Mouse (Mus musculus) retina, adult 2 months (tissue): ENCODE data around the gene Nostrin.

ENCODE experiments used
- DNase-seq: peaks from one replicate; pipeline ENCODE4 v3.0.0-alpha.2; 2012; ENCODE audit warnings: low read depth, low spot score

The Nostrin gene

DNA sequence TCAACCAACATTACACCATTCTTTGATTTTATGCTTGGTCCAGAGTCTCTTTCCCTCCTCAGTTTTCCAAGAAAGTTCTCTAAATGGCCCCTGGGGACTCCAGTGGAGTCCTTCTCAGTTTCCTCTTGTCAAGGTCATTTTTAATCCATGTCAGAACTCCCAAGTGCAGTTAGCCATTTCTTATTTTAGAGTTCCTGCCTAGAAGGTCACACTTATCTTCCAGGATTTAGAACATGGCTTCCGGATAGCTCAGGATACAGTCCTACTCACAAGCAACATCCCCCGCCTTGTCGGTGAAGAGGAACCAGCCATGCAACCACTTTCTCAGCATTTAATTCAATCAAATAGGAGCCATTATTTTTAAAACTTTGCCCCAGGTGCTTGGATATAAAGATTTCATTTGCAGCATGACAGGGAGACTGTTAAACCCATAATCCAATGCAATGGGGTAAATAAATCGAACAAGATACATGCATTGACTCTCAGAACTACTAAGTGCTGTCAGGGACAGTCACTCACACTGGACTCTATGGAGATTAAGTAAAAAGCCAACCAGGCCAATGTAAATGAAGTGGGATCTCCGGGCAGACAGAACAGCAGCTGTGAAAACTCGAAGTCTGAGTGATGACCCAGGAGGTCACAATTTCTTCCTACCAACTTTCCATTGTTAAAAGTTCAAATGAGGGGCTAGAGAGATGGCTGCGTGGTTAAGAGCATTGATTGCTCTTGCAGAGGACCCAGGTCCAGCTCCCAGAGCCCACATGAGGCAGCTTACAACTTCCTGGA, 6.0 kb upstream of the Nostrin start:
- no peak for DNase-seq

DNA sequence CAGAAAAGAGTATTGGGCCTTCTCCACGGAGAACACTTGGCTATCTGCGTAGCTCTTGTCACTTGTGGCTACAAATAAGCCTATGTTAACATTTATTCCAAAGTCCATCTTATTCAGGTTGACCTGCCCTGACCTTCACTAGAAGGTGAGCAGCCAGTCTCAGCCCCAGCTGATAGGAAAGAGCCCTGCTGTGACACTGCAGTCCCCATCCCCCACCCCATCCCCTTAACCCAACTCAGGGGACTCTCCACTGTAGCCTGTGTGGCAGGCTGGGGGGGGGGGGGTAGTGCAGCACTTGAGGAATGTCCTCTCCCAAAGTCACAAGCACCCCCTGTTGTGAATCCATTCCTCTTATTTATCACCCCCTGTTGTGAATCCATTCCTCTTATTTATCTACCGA, 3.6 kb upstream of the Nostrin start:
- no peak for DNase-seq

- DNase-seq, result no peak
Observed at GRCm38 (mm10) chr2:69132488-69133040, 3.0 kb upstream of the Nostrin start.

DNA sequence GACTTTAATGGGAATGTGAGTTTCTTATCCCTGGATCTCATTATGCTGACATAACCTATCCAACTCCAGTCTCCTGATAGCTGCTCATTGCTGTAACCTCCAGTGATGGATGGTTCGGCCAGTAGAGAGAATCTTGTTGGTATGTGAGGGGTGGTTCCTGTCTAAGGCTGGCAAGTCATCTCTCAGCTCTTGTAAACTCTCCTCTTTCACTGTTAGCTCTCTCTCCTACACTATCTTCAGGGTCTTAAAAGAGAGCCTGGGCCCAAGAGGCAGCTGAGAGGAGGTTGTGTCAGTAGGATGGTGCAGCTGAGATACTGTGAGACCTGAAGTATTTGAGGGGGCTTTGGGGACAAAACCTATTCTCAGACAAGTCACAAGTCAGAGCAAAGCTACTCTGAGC, 1.4 kb upstream of the Nostrin start:
- no peak for DNase-seq

DNA sequence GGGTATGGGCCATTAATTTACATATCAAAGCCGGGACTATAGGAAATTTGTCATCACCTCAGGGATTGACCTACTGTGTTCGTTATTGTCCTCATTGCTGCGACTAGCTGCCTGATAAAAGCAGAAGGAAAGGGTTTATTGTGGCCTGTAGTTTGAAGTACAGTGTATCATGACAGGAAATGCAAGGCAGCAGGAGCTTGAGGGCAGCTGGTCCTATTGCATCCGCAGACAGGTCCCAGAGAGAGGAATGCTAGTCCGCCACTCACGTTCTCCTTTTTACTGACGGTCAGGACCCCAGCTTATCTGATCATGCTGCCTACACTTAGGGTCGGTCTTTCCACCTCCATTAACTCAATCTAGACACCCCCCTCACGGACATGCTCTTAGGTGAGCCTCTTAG, 663 bp upstream of the Nostrin start:
- no peak for DNase-seq

GRCm38 (mm10) chr2:69137406-69138084, 1.9 kb downstream of the Nostrin start:
- DNase-seq, result no peak

- DNase-seq, result no peak
Observed at GRCm38 (mm10) chr2:69138759-69139158, 3.2 kb downstream of the Nostrin start.

GRCm38 (mm10) chr2:69140215-69140614, 4.6 kb downstream of the Nostrin start:
- peak; percentile 11 for DNase-seq

GRCm38 (mm10) chr2:69140816-69141215, 5.2 kb downstream of the Nostrin start:
- DNase-seq, result no peak

DNA sequence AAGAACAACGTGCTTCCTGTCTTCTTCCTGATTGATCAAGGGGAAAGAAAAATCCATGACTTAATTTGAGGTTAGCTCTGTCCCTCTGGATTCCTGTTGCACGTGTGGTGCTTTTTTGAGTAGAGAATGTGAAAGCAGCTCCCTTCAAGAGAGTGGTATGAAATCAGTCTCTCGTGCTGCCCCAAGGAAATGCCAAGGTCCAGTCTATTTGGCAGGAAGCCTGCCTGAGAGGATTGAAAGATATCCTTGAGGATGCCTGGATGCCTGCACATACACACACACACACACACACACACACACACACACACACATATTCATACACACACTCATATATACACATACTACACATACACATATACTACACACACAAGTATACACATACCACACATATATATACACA, 13.1 kb downstream of the Nostrin start:
- DNase-seq, result no peak

GRCm38 (mm10) chr2:69149154-69149553, 13.6 kb downstream of the Nostrin start:
- no peak for DNase-seq

DNA sequence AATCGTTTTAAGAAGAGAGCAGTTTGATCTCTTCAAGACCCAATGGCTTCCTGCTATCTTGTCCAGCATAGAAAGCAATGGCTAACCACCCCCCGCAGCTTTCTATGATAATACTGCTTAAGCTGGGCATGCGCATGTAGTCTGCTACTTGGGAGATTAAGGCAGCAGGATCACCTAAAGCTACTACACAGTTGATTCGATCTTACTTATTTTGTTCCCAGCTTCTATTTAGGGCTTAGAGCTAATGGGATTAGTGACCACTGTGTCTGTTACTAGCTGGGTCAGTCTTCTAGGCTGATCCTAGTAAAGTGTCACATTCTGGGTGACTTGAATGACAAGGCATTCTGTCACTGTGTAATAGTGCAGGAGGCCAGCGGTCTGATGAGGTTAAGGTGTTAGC, 15.2 kb downstream of the Nostrin start:
- peak; percentile 59 for DNase-seq

GRCm38 (mm10) chr2:69155861-69156260, 20.3 kb downstream of the Nostrin start:
- no peak for DNase-seq

DNA sequence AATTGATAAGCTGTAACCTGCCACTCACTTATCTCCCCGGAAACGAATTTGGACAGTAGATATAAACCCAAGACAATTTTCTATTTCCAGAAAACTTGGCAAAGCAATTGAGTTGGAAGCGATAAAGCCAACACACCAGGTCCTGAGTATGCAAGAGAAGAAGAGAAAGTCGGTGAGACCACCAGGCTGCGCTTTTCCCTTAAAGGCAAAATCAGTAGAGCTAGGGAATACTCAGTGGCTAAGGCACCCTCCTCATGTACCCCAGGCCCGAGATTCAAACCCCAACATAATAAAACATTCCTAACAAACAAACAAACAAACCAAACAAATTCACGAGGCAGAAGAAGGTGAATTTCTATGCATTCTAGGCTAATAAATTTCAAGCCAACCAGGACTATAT, 20.7 kb downstream of the Nostrin start:
- DNase-seq, result no peak

DNA sequence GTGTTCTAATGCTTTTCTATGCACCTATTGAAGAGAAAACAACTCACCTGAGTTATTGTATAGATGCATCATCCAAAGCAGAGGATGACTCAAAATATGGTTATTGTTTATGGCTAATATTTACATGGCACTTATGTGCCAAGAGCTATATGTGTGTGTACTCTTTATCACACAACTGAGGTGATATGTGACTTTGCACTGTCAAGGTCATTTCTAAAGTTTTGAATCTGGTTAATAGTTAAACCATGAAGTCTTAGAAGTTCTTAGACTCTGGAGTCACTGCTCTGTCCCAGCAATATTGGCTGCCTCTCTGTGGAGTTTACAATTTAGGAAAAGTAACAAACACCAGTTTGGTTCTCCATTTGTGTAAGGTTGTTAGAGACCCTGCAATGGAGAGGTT, 23.3 kb downstream of the Nostrin start:
- DNase-seq, result no peak

DNA sequence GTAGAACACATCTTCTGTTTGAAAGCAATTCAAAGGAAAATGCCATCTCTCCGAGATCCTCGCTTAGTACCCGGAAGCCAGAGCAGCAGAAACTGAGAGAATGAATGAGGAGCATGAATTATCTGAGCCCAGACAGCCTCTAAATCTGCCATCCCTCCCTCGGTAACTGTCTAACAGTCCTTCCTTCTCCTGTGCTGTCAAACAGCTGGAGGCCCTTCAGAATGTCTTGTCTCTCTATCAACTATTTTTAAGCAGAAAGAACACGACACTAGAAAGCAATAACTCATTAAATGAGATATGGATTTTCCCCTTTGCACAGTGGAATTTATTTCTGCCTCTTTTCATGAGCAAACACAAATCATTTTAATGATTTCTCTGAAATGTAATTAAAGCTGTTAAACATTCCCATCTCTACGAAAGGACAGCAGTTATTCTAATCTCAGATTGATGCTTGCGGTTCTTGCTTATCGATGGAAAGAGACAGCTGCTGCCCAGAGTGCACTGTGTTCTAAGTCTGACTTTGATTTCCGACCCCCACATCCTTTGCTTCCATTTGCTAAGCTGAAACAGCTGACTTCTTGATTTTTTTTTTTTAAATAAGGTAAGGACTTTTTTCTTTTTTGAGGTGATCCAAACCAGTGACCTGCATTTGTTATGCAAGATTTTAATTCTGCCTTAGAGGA, 34.9 kb downstream of the Nostrin start:
- DNase-seq, result no peak

DNA sequence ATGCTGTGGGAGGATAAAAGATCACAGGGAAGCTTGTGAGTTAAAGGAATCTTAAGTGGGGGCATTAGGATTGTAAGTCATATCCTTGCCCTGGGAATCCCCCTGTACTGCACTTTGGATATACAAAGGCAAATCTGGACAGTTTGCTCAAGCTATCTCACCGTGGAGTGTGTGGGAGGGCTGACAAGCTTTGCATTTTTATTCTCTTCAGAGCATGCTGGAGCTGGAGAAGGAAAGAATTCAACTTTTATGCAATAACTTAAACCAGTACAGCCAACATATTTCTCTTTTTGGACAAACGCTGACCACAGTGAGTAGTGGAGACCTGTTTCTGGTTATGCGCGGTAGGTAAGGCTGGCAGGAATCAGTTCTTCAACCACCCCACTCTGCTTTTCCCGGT, 39.7 kb downstream of the Nostrin start:
- no peak for DNase-seq

GRCm38 (mm10) chr2:69179721-69180120, 44.1 kb downstream of the Nostrin start:
- DNase-seq, result no peak

GRCm38 (mm10) chr2:69187990-69188389, 52.4 kb downstream of the Nostrin start:
- DNase-seq, result no peak

DNA sequence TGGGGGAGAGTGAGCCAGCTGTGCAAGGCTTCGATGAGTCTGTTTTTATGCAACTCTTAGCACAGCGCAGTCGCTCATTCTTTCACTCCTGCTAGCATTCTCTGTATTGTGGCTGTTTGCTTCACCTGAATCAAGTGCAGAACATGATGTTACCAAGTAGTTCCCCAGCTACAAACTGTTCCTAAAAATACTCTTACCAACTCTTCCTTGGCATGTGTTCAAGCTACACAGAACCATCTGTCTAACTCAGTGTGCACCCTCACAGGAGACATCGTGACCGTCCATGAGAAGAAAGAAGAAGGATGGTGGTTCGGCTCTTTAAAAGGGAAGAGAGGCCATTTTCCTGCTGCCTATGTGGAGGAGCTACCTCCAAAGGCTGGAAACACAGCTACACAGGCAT, 53.1 kb downstream of the Nostrin start:
- no peak for DNase-seq

DNA sequence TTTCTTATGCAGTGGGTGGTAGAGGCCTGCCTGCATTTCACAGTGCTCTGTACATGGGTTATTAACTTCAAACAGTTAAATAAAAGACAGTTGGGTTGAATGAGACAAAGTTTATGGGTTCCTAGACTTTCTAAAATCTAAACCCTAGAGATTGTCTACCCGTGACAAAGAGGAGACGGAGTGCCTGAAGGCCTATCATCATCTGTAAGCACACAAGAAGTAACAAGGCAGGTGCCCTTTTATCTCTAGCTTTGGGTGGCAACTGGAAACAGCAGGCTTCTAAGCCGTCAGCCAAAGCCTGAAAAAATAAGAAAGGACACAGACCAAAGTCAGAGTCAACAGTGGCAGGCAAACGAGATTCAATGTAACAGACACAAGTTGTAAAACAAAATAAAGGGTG, 53.6 kb downstream of the Nostrin start:
- no peak for DNase-seq

DNA sequence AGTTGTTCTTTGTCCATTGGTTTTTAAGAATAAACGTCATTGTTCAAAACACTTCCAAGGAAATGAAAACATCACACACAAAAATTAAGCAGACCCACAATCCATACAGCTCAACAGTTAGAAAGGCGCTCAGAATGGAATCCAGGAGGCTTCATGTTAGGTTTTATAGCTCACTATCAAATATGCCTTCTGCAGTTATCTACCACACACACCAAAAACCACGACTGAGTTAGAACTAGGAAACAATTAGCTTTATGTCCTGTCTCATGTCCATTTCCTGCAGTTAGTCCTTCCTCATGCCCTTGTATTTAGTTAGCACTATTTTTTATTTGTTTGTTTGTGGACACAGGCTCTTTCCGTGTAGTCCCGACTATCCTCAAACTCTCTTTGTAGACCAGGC, 55.5 kb downstream of the Nostrin start:
- DNase-seq, result no peak
